Mouse (Mus musculus): Measurements from ENCODE around the gene Tmem63b.

DNA sequence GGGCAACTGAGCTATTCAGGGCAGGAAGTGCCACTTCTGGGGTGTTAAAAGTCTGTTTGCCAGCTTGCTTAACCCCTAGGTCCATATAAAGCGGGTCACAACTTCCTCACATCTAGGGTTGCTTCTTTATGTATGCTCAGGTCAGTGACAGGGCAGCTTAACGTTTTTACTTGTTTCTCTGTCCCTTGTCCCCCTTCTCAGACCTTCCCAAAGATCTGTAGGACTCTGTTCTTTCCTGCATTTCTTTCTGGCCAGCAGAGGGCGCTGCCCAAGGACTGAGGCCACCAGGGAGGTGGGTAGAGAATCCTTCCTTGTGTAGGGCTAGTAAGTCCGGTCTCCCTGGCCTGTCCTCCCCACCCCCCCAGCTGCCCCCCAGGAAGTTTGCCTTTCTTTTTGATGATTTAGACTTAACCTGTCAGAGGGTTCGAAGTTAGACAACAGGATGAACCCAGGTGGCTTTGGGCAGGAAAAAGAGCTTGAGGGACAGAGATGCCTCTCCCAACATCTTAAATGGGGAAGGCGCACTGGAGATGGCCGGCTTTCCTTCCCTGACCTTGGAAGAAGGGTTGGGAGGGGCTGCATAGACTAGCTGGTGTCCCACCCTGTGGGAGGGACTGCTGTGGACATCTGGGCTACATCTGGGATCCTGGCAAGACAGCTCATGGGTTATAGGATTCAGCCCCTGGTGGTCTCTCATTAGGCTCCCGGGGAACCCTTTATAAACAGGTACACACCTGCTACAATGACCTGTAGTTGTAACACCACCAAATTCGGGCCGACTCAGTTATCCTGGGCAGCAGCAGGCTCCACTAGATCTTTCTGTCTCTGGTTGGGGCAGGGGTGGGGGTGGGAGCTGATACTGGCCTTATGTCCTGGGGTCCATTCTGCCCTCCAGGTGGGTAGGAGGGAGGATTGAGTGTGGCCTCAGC, 48.9 kb upstream of the Tmem63b start:
- TF ChIP-seq CTCF (IDR thresholded peaks at IDR 0.05; ENCODE audit: low read depth) (peak; percentile 96), EP300 (optimal IDR thresholded peaks at IDR 0.05) (no peak)

Data from stomach, postnatal 0 days (tissue).